Comparison of ENCODE assay signal across 10 mouse cellular contexts in genomic region chr13:48962519-48962918, GRCm38 (mm10). TPM values are rescaled to one million over a fixed set of nuclear protein-coding genes. Genes with fewer than 3 reads are reported as not detected.
DNase-seq lines count a peak whose midpoint lies in the region; ATAC-seq and TF ChIP-seq lines count a peak whose summit lies in the region.
"Had no signal": no experiment of that assay in that cellular context is flagged by ENCODE, and none has a peak within 500 bp of the region (broad histone marks: within the 10 kb centered on the region; RNA-seq: fewer than 3 reads in every experiment).

No protein-coding gene starts in this region.

- no peak for TF ChIP-seq EP300 in stomach, postnatal 0 days (optimal IDR thresholded peaks at IDR 0.05)

- H3K4me3 ChIP-seq in kidney, adult 2 months (ENCODE audit: insufficient read depth, low read depth, low read length), result no peak overlapping the region
- H3K4me3 ChIP-seq in intestine, embryonic 14.5 days (ENCODE audit: low read depth, low read length), result no peak overlapping the region
- no peak overlapping the region for H3K4me3 ChIP-seq in liver, embryonic 16.5 days (ENCODE audit: low read depth, low read length)
- no peak overlapping the region for H3K4me3 ChIP-seq in stomach, postnatal 0 days (ENCODE audit: low read depth, low read length)
- H3K4me3 ChIP-seq in neural tube, embryonic 15.5 days (replicated peaks), result no peak overlapping the region
- H3K4me3 ChIP-seq in limb, embryonic 10.5 days, result no peak overlapping the region
- H3K4me3 ChIP-seq: embryonic facial prominence, embryonic 10.5 days had no signal

- no peaks in the 10 kb centered on the region for H3K36me3 ChIP-seq in kidney, adult 2 months (ENCODE audit: control insufficient read depth, insufficient read depth, low read length)
- H3K36me3 ChIP-seq in intestine, embryonic 14.5 days (ENCODE audit: control insufficient read depth, insufficient read depth, low read length), result no peaks in the 10 kb centered on the region
- no peaks in the 10 kb centered on the region for H3K36me3 ChIP-seq in liver, embryonic 16.5 days (ENCODE audit: control insufficient read depth, insufficient read depth)
- H3K36me3 ChIP-seq in stomach, postnatal 0 days (ENCODE audit: control insufficient read depth, insufficient read depth, low read length), result no peaks in the 10 kb centered on the region
- no peaks in the 10 kb centered on the region for H3K36me3 ChIP-seq in neural tube, embryonic 15.5 days
- peaks cover 6% of the 10 kb centered on the region; the same call in 1 of the 2 replicates for H3K36me3 ChIP-seq in limb, embryonic 10.5 days

- intact Hi-C loops in left cerebral cortex, postnatal 36 days (cut with DNase I), result no loop called here

- no peaks in the 10 kb centered on the region for H3K9me3 ChIP-seq in intestine, embryonic 14.5 days (ENCODE audit: control insufficient read depth, low read length)
- no peaks in the 10 kb centered on the region for H3K9me3 ChIP-seq in liver, embryonic 16.5 days (replicated peaks; ENCODE audit: control insufficient read depth, low read length)
- no peaks in the 10 kb centered on the region for H3K9me3 ChIP-seq in stomach, postnatal 0 days (ENCODE audit: control insufficient read depth, low read length)
- H3K9me3 ChIP-seq in neural tube, embryonic 15.5 days (replicated peaks), result no peaks in the 10 kb centered on the region
- H3K9me3 ChIP-seq in limb, embryonic 10.5 days (replicated peaks), result no peaks in the 10 kb centered on the region
- H3K9me3 ChIP-seq: embryonic facial prominence, embryonic 10.5 days had no signal

- no peak for TF ChIP-seq CTCF in kidney, adult 2 months (conservative IDR thresholded peaks at IDR 0.05; ENCODE audit: insufficient read depth, insufficient read length, low read depth, low read length)
- no peak for TF ChIP-seq CTCF in stomach, postnatal 0 days (IDR thresholded peaks at IDR 0.05; ENCODE audit: low read depth)

- H3K4me1 ChIP-seq in kidney, adult 2 months (ENCODE audit: control insufficient read depth, insufficient read depth, low read length), result peaks cover 31% of the 10 kb centered on the region
- H3K4me1 ChIP-seq in intestine, embryonic 14.5 days (replicated peaks; ENCODE audit: control insufficient read depth, insufficient read depth, low read length), result peaks cover 38% of the 10 kb centered on the region
- H3K4me1 ChIP-seq in liver, embryonic 16.5 days (ENCODE audit: control insufficient read depth, low read depth, low read length), result peaks cover 52% of the 10 kb centered on the region
- peaks cover 8% of the 10 kb centered on the region; the same call in 1 of the 2 replicates for H3K4me1 ChIP-seq in stomach, postnatal 0 days (replicated peaks; ENCODE audit: control insufficient read depth, insufficient read depth)
- H3K4me1 ChIP-seq in neural tube, embryonic 15.5 days, result peaks cover 46% of the 10 kb centered on the region
- H3K4me1 ChIP-seq in limb, embryonic 10.5 days, result peaks cover 30% of the 10 kb centered on the region

- no peak for TF ChIP-seq POLR2A in kidney, adult 2 months (IDR thresholded peaks at IDR 0.05; ENCODE audit: low read depth, low read length)

- DNase-seq in kidney, adult 2 months, result peak; percentile 75
- no peak for DNase-seq in kidney, postnatal 4 days
- no peak for DNase-seq in intestine, embryonic 14.5 days (ENCODE audit: low spot score)
- DNase-seq in stomach, postnatal 0 days (ENCODE audit: low spot score), result peak; percentile 64
- DNase-seq in left cerebral cortex, postnatal 36 days (ENCODE audit: low spot score in 2 of 2), result no peak
- no peak for DNase-seq in limb, embryonic 10.5 days (ENCODE audit: low spot score)
- DNase-seq: gastrocnemius, postnatal 25 days had no signal

- 15% methylated on average over 3 of the region's 3 CpGs for WGBS in kidney, adult 2 months
- WGBS in intestine, embryonic 14.5 days, result 49% methylated on average over 3 of the region's 3 CpGs
- whole genome bisulfite sequencing in liver, embryonic 16.5 days (ENCODE audit: insufficient replicate concordance), result 11% methylated on average over 3 of the region's 3 CpGs
- WGBS in stomach, postnatal 0 days, result 25% methylated on average over 3 of the region's 3 CpGs
- WGBS in neural tube, embryonic 15.5 days, result 76% methylated on average over 3 of the region's 3 CpGs
- 80% methylated on average over 3 of the region's 3 CpGs for WGBS in limb, embryonic 10.5 days

- H3K9ac ChIP-seq in intestine, embryonic 14.5 days (ENCODE audit: low read length), result no peak overlapping the region
- H3K9ac ChIP-seq in liver, embryonic 16.5 days (ENCODE audit: low read depth, low read length), result 0 out of 2 replicates have a peak overlapping the region, but pooled peaks have one; percentile 13
- no peak overlapping the region for H3K9ac ChIP-seq in stomach, postnatal 0 days (ENCODE audit: low read length)
- no peak overlapping the region for H3K9ac ChIP-seq in neural tube, embryonic 15.5 days (replicated peaks)

- no peaks in the 10 kb centered on the region for H3K27me3 ChIP-seq in kidney, adult 2 months (replicated peaks; ENCODE audit: control insufficient read depth, insufficient read depth, low read length)
- no peaks in the 10 kb centered on the region for H3K27me3 ChIP-seq in intestine, embryonic 14.5 days (replicated peaks; ENCODE audit: control insufficient read depth, insufficient read depth, low read length)
- no peaks in the 10 kb centered on the region for H3K27me3 ChIP-seq in liver, embryonic 16.5 days (ENCODE audit: control insufficient read depth, insufficient read depth, low read depth, low read length)
- no peaks in the 10 kb centered on the region for H3K27me3 ChIP-seq in stomach, postnatal 0 days (ENCODE audit: control insufficient read depth, insufficient read depth, low read length)
- no peaks in the 10 kb centered on the region for H3K27me3 ChIP-seq in neural tube, embryonic 15.5 days (replicated peaks)
- H3K27me3 ChIP-seq in limb, embryonic 10.5 days (ENCODE audit: low read depth, poor library complexity, severe bottlenecking), result no peaks in the 10 kb centered on the region

- peak overlapping the region; percentile 69; the same call in 1 of the 2 replicates for H3K27ac ChIP-seq in kidney, adult 2 months (ENCODE audit: insufficient read depth, low read depth, low read length)
- peak overlapping the region; percentile 44 for H3K27ac ChIP-seq in intestine, embryonic 14.5 days (ENCODE audit: low read depth)
- peak overlapping the region; percentile 68 for H3K27ac ChIP-seq in liver, embryonic 16.5 days (ENCODE audit: low read length)
- peak overlapping the region; percentile 77 for H3K27ac ChIP-seq in stomach, postnatal 0 days (replicated peaks)
- no peak overlapping the region; the same call in 1 of the 2 replicates for H3K27ac ChIP-seq in neural tube, embryonic 15.5 days (replicated peaks)
- H3K27ac ChIP-seq in limb, embryonic 10.5 days, result no peak overlapping the region
- H3K27ac ChIP-seq: embryonic facial prominence, embryonic 10.5 days had no signal

- peak; percentile 69 for ATAC-seq in intestine, embryonic 14.5 days (replicated peaks; ENCODE audit: low FRiP score, low TSS enrichment, low read depth)
- peak; percentile 49 for ATAC-seq in liver, embryonic 16.5 days (ENCODE audit: low read depth)
- peak; percentile 93 for ATAC-seq in stomach, postnatal 0 days (ENCODE audit: low FRiP score, low TSS enrichment)
- ATAC-seq in neural tube, embryonic 15.5 days (ENCODE audit: low FRiP score), result no peak

- peak overlapping the region; percentile 29; the same call in 1 of the 2 replicates for H3K4me2 ChIP-seq in intestine, embryonic 14.5 days (ENCODE audit: low read length)
- H3K4me2 ChIP-seq in liver, embryonic 16.5 days (ENCODE audit: low read depth, low read length), result peak overlapping the region; percentile 29
- 0 out of 2 replicates have a peak overlapping the region, but pooled peaks have one; percentile 6 for H3K4me2 ChIP-seq in stomach, postnatal 0 days (replicated peaks; ENCODE audit: low read depth)
- no peak overlapping the region for H3K4me2 ChIP-seq in neural tube, embryonic 15.5 days

RNA-seq across cellular contexts. Expression of gene Fam120a, which starts 5.3 kb away (rescaled TPM):
- 67.8 and 70.6 TPM in 2 replicates for polyA plus RNA-seq in kidney, adult 2 months (2012; rRNA removed)
- 43.0 and 43.8 TPM in 2 replicates for polyA plus RNA-seq in intestine, embryonic 14.5 days (2014; fragmentation: Nextera tagmentation; extraction: Ambion mirVana)
- 11.5 and 12.0 TPM in 2 replicates for polyA plus RNA-seq in liver, embryonic 16.5 days (2015; fragmentation: Nextera tagmentation; extraction: Ambion mirVana)
- polyA plus RNA-seq in stomach, postnatal 0 days (2015; fragmentation: Nextera tagmentation; extraction: Ambion mirVana), result 18.1 and 18.7 TPM in 2 replicates
- polyA plus RNA-seq in neural tube, embryonic 15.5 days (2015; fragmentation: Nextera tagmentation; extraction: Ambion mirVana), result 11.5 and 13.4 TPM in 2 replicates
- 100 to 1,000 TPM; 105 to 119 TPM for total RNA-seq in left cerebral cortex, postnatal 36 days (2021)
- 15.3 and 16.7 TPM in 2 replicates for polyA plus RNA-seq in limb, embryonic 10.5 days (2016; fragmentation: Nextera tagmentation; extraction: Ambion mirVana)

Comparison
In these comparisons a context has a peak if more than half of its experiments do, and no peak if none do; other contexts are left out.
1. DNase-seq: peak in kidney, adult 2 months (single experiment) and stomach, postnatal 0 days (single experiment); none in kidney, postnatal 4 days (0 of 2), intestine, embryonic 14.5 days (single experiment), left cerebral cortex, postnatal 36 days (0 of 2) and limb, embryonic 10.5 days (single experiment).
2. H3K27ac ChIP-seq: peak in kidney, adult 2 months (single experiment), intestine, embryonic 14.5 days (single experiment), liver, embryonic 16.5 days (single experiment) and stomach, postnatal 0 days (single experiment); none in neural tube, embryonic 15.5 days (single experiment) and limb, embryonic 10.5 days (single experiment).